Mouse (Mus musculus): ENCODE measurements around the gene Ifit3b.
A peak's percentile ranks its signal among the peaks of the same experiment; 100 is the strongest.

Ifit3b gene

GRCm38 (mm10) chr19:34610118-34610517, 2.3 kb downstream of the Ifit3b start:
- DNase-seq: peak; percentile 29

- peak; percentile 21 for DNase-seq
These were observed 4.7 kb downstream of the Ifit3b start for GRCm38 (mm10) chr19:34612243-34613001.

GRCm38 (mm10) chr19:34620871-34621270, 13.1 kb downstream of the Ifit3b start:
- peak; percentile 61 for DNase-seq

- DNase-seq: peak; percentile 90
These were observed 16.0 kb downstream of the Ifit3b start for GRCm38 (mm10) chr19:34623781-34624180.

GRCm38 (mm10) chr19:34624663-34625062, 16.9 kb downstream of the Ifit3b start:
- DNase-seq: peak; percentile 80

- DNase-seq: no peak
These were observed 19.7 kb downstream of the Ifit3b start for GRCm38 (mm10) chr19:34627496-34627895.

GRCm38 (mm10) chr19:34631487-34631886, 23.7 kb downstream of the Ifit3b start:
- peak; percentile 39 for DNase-seq

- DNase-seq: no peak
These were observed 25.7 kb downstream of the Ifit3b start for GRCm38 (mm10) chr19:34633484-34633883.

GRCm38 (mm10) chr19:34636933-34637557, 29.3 kb downstream of the Ifit3b start:
- peak; percentile 95 for DNase-seq

- DNase-seq: peak; percentile 95
These were observed 32.9 kb downstream of the Ifit3b start, which contains the start of the genes Ifit1bl2 and Ifit1 for GRCm38 (mm10) chr19:34640623-34641022. TSS of gene Ifit1bl2 (minus strand) at chr19:34640743. TSS of gene Ifit1 (plus strand) at chr19:34640871.

- peak; percentile 13 for DNase-seq
These were observed 34.8 kb downstream of the Ifit3b start for GRCm38 (mm10) chr19:34642616-34643015.

- peak; percentile 67 for DNase-seq
These were observed 39.9 kb downstream of the Ifit3b start for GRCm38 (mm10) chr19:34647630-34648029.

- DNase-seq: peak; percentile 25
These were observed 42.5 kb downstream of the Ifit3b start for GRCm38 (mm10) chr19:34650276-34650675.

- peak; percentile 50 for DNase-seq
These were observed 43.2 kb downstream of the Ifit3b start for GRCm38 (mm10) chr19:34650997-34651396.

- DNase-seq: peak; percentile 72
These were observed 47.5 kb downstream of the Ifit3b start for GRCm38 (mm10) chr19:34655227-34655805.

GRCm38 (mm10) chr19:34656511-34657298, 48.9 kb downstream of the Ifit3b start:
- peak; percentile 35 for DNase-seq

- DNase-seq: peak; percentile 96
These were observed 54.3 kb downstream of the Ifit3b start for GRCm38 (mm10) chr19:34662067-34662507.

- DNase-seq: peak; percentile 46
These were observed 55.0 kb downstream of the Ifit3b start for GRCm38 (mm10) chr19:34662740-34663139.
